Mouse (Mus musculus) MEL (cell line): ENCODE measurements around the gene Ccn6. TPM values are rescaled to one million over a fixed set of nuclear protein-coding genes. Genes with fewer than 3 reads are reported as not detected.

Experiments
- DNase-seq: peaks from one replicate; pipeline ENCODE4 v3.0.0; 2011; ENCODE audit warnings: low read depth, low spot score
- H3K27ac ChIP-seq: 2 replicates; pipeline ENCODE4 v1.5.1; 2012; ENCODE audit warnings: low read depth, mild to moderate bottlenecking, control low read depth, low read length, moderate library complexity; ENCODE audit not compliant: control insufficient read depth
- H3K27me3 ChIP-seq, 2 experiments: fragments of 150-350 bp in 1 of 2; sonication (generic) in 1 of 2; 2 replicates each; pipeline ENCODE4 v1.6.1; 2012; ENCODE audit warnings: low read length in 2 of 2, mild to moderate bottlenecking in 2 of 2, improper control_type of control experiment in 1 of 2, moderate library complexity in 1 of 2; ENCODE audit not compliant: insufficient read depth in 2 of 2, control insufficient read depth in 1 of 2
- H3K36me3 ChIP-seq, 2 experiments: 2 replicates each; pipeline ENCODE4 v1.6.1; 2012 to 2014; ENCODE audit warnings: low read length in 2 of 2, improper control_type of control experiment in 1 of 2, inconsistent platforms in 1 of 2, mild to moderate bottlenecking in 1 of 2; ENCODE audit not compliant: insufficient read depth in 2 of 2, control insufficient read depth in 1 of 2
- H3K4me1 ChIP-seq, 2 experiments: fragments of 150-350 bp in 1 of 2; sonication (generic) in 1 of 2; 2 replicates each; pipeline ENCODE4 v1.6.1; 2012; ENCODE audit warnings: low read length in 2 of 2, improper control_type of control experiment in 1 of 2, mild to moderate bottlenecking in 1 of 2; ENCODE audit not compliant: insufficient read depth in 2 of 2, control insufficient read depth in 1 of 2
- H3K4me3 ChIP-seq, 2 experiments: fragments of 150-350 bp in 1 of 2; sonication (generic) in 1 of 2; 2 replicates each; pipeline ENCODE4 v1.5.1; 2012; ENCODE audit warnings: low read depth in 2 of 2, low read length in 2 of 2, mild to moderate bottlenecking in 2 of 2, moderate library complexity in 2 of 2, control low read depth in 1 of 2, improper control_type of control experiment in 1 of 2; ENCODE audit not compliant: control insufficient read depth in 1 of 2, insufficient read depth in 1 of 2
- H3K79me2 ChIP-seq: 2 replicates; pipeline ENCODE4 v1.6.1; 2012; ENCODE audit warnings: mild to moderate bottlenecking, low read length, moderate library complexity; ENCODE audit not compliant: control insufficient read depth, poor library complexity, insufficient read depth
- H3K9ac ChIP-seq: 2 replicates; pipeline ENCODE4 v1.6.1; 2012; ENCODE audit warnings: low read depth, mild to moderate bottlenecking, control low read depth, low read length, moderate library complexity; ENCODE audit not compliant: control insufficient read depth, poor library complexity, severe bottlenecking
- H3K9me3 ChIP-seq: fragments of 150-350 bp; sonication (generic); replicated peaks from 2 replicates; pipeline ENCODE4 v1.6.1; 2012; ENCODE audit warnings: mild to moderate bottlenecking, low read length, improper control_type of control experiment, moderate library complexity; ENCODE audit not compliant: insufficient read depth
- BHLHE40 ChIP-seq: IDR thresholded peaks from 2 replicates; pipeline ENCODE4 v1.6.1; 2012; ENCODE audit warnings: low read depth, mild to moderate bottlenecking, inconsistent platforms, low read length, improper control_type of control experiment, borderline replicate concordance
- CHD2 ChIP-seq: IDR thresholded peaks from 2 replicates; pipeline ENCODE4 v1.6.1; 2011; ENCODE audit warnings: low read length, improper control_type of control experiment
- CTCF ChIP-seq, 3 experiments: IDR thresholded peaks in 2 of 3; conservative IDR thresholded peaks in 1 of 3; 2 replicates each; pipeline ENCODE4 v1.5.1; 2011 to 2012; ENCODE audit warnings: low read length in 3 of 3, low read depth in 2 of 3, mild to moderate bottlenecking in 2 of 3, improper control_type of control experiment in 1 of 3, inconsistent platforms in 1 of 3, mixed read lengths in 1 of 3, moderate library complexity in 1 of 3; ENCODE audit not compliant: control insufficient read depth in 1 of 3, insufficient read depth in 1 of 3, poor library complexity in 1 of 3, severe bottlenecking in 1 of 3
- E2F4 ChIP-seq: IDR thresholded peaks from 2 replicates; pipeline ENCODE4 v1.6.1; 2011; ENCODE audit warnings: low read depth, low read length, improper control_type of control experiment, borderline replicate concordance
- GATA1 ChIP-seq: IDR thresholded peaks from 2 replicates; pipeline ENCODE4 v1.6.1; 2011; ENCODE audit warnings: low read depth, low read length, improper control_type of control experiment
- KAT2A ChIP-seq: conservative IDR thresholded peaks from 2 replicates; pipeline ENCODE4 v1.6.1; 2012; ENCODE audit warnings: low read depth, low read length, improper control_type of control experiment, inconsistent platforms
- MAX ChIP-seq: IDR thresholded peaks from 2 replicates; pipeline ENCODE4 v1.6.1; 2011; ENCODE audit warnings: low read length, improper control_type of control experiment
- MAZ ChIP-seq: IDR thresholded peaks from 2 replicates; pipeline ENCODE4 v1.6.1; 2012; ENCODE audit warnings: low read depth, mild to moderate bottlenecking, inconsistent platforms, low read length, improper control_type of control experiment
- MXI1 ChIP-seq: IDR thresholded peaks from 2 replicates; pipeline ENCODE4 v1.6.1; 2011; ENCODE audit warnings: mild to moderate bottlenecking, low read depth, low read length, improper control_type of control experiment
- MYC ChIP-seq: IDR thresholded peaks from 2 replicates; pipeline ENCODE4 v1.6.1; 2011; ENCODE audit warnings: low read depth, mild to moderate bottlenecking, low read length, improper control_type of control experiment, moderate library complexity
- NRF1 ChIP-seq: IDR thresholded peaks from 2 replicates; pipeline ENCODE4 v1.6.1; 2014; ENCODE audit warnings: low read depth, mild to moderate bottlenecking, inconsistent platforms, low read length, improper control_type of control experiment, moderate library complexity; ENCODE audit not compliant: poor library complexity, insufficient read depth, severe bottlenecking
- POLR2A ChIP-seq, 2 experiments: IDR thresholded peaks; 2 replicates each; pipeline ENCODE4 v1.6.1; 2011 to 2012; ENCODE audit warnings: low read length in 2 of 2, mild to moderate bottlenecking in 2 of 2, control low read depth in 1 of 2, improper control_type of control experiment in 1 of 2, low read depth in 1 of 2, moderate library complexity in 1 of 2; ENCODE audit not compliant: control insufficient read depth in 1 of 2, insufficient read depth in 1 of 2, poor library complexity in 1 of 2
- POLR2AphosphoS2 ChIP-seq: IDR thresholded peaks from 2 replicates; pipeline ENCODE4 v1.6.1; 2011; ENCODE audit warnings: low read length, improper control_type of control experiment
- RAD21 ChIP-seq: IDR thresholded peaks from 2 replicates; pipeline ENCODE4 v1.6.1; 2011; ENCODE audit warnings: mild to moderate bottlenecking, low read depth, low read length, improper control_type of control experiment
- RCOR1 ChIP-seq: IDR thresholded peaks from 2 replicates; pipeline ENCODE4 v1.6.1; 2012; ENCODE audit warnings: low read depth, mild to moderate bottlenecking, inconsistent platforms, low read length, improper control_type of control experiment
- SIN3A ChIP-seq: IDR thresholded peaks from 2 replicates; pipeline ENCODE4 v1.6.1; 2012; ENCODE audit warnings: low read length, improper control_type of control experiment, inconsistent platforms
- SMC3 ChIP-seq: IDR thresholded peaks from 2 replicates; pipeline ENCODE4 v1.6.1; 2011; ENCODE audit warnings: low read depth, low read length, improper control_type of control experiment
- TAL1 ChIP-seq: IDR thresholded peaks from 2 replicates; pipeline ENCODE4 v1.6.1; 2012; ENCODE audit warnings: mild to moderate bottlenecking, inconsistent platforms, low read length, moderate library complexity, mixed read lengths
- USF1 ChIP-seq: IDR thresholded peaks from 2 replicates; pipeline ENCODE4 v1.6.1; 2014; ENCODE audit warnings: low read depth, mild to moderate bottlenecking, inconsistent platforms, low read length, improper control_type of control experiment, moderate library complexity
- ZC3H11A ChIP-seq: IDR thresholded peaks from 2 replicates; pipeline ENCODE4 v1.6.1; 2012; ENCODE audit warnings: low read depth, mild to moderate bottlenecking, inconsistent platforms, low read length, improper control_type of control experiment
- ZKSCAN1 ChIP-seq: IDR thresholded peaks from 2 replicates; pipeline ENCODE4 v1.6.1; 2012; ENCODE audit warnings: low read depth, mild to moderate bottlenecking, inconsistent platforms, low read length, improper control_type of control experiment, moderate library complexity
- ZNF384 ChIP-seq: IDR thresholded peaks from 2 replicates; pipeline ENCODE4 v1.6.1; 2012; ENCODE audit warnings: low read depth, mild to moderate bottlenecking, inconsistent platforms, low read length, improper control_type of control experiment
- polyA plus RNA-seq, 2 experiments: library from polyadenylated mRNA; stranded (reverse) in 1 of 2; unstranded in 1 of 2; fragments of >175 nt in 1 of 2; fragments of >200 nt in 1 of 2; gene quantifications; 2 replicates each; pipeline versions ENCODE4 v1.2.1 to v1.2.4; 2012; ENCODE audit warnings: low replicate concordance in 2 of 2, low read depth in 1 of 2; ENCODE audit not compliant: insufficient read length in 2 of 2, insufficient read depth in 1 of 2, missing spikeins in 1 of 2
- total RNA-seq: library from RNA; depleted of rRNA; stranded (reverse); fragments of 300-350 nt; gene quantifications from 2 replicates; pipeline ENCODE4 v1.2.3, GENCODE M21; 2012

Ccn6 gene
- total and polyA plus RNA-seq, 3 experiments: 0.43 TPM; not detected in 2

GRCm38 (mm10) chr10:39170706-39171105 is 7.1 kb upstream of the Ccn6 start:
- H3K9ac ChIP-seq: no peak overlapping the region
- H3K27ac ChIP-seq: no peak overlapping the region
- peak overlapping the region in 1 of 2 experiments; percentile 31; a peak in 2 of 4 replicates for H3K4me3 ChIP-seq
- H3K27me3 ChIP-seq: no peaks in the 10 kb centered on the region
- no peaks in the 10 kb centered on the region for H3K9me3 ChIP-seq
- H3K79me2 ChIP-seq: no peaks in the 10 kb centered on the region
- DNase-seq: no peak
- H3K4me1 ChIP-seq: peaks cover 0 to 4% of the 10 kb centered on the region in 2 experiments; a peak in 1 of 4 replicates
- H3K36me3 ChIP-seq: no peaks in the 10 kb centered on the region
- no peak for TF ChIP-seq E2F4
- no peak for TF ChIP-seq MAX
- no peak for TF ChIP-seq BHLHE40
- no peak for TF ChIP-seq KAT2A
- TF ChIP-seq, all 39 proteins: peak for 0

GRCm38 (mm10) chr10:39170181-39170580 is 6.6 kb upstream of the Ccn6 start:
- no peaks in the 10 kb centered on the region for H3K9me3 ChIP-seq
- no peaks in the 10 kb centered on the region for H3K27me3 ChIP-seq
- H3K4me1 ChIP-seq: peaks cover 0 to 4% of the 10 kb centered on the region in 2 experiments; a peak in 1 of 4 replicates
- no peak overlapping the region for H3K9ac ChIP-seq
- no peak for TF ChIP-seq TAL1
- TF ChIP-seq RAD21: peak; percentile 39
- TF ChIP-seq ZC3H11A: no peak; the same call in 1 of the 2 replicates
- TF ChIP-seq MXI1: no peak
- peak; percentile 59 to 79 (median 69) for TF ChIP-seq CTCF (IDR thresholded peaks at IDR 0.05 in 2 of 3, conservative IDR thresholded peaks at IDR 0.05 in 1 of 3; ENCODE audit: control insufficient read depth in 1 of 3, insufficient read depth in 1 of 3, low read depth in 2 of 3, low read length in 3 of 3, poor library complexity in 1 of 3, severe bottlenecking in 1 of 3)
- TF ChIP-seq USF1: no peak
- TF ChIP-seq ZNF384: no peak
- TF ChIP-seq MAZ: no peak
- no peak for TF ChIP-seq NRF1
- no peak for TF ChIP-seq RCOR1
- no peak for TF ChIP-seq MAX
- no peak for TF ChIP-seq SIN3A
- peak; percentile 39 for TF ChIP-seq SMC3
- TF ChIP-seq BHLHE40: no peak
- DNase-seq: peak; percentile 58
- no peaks in the 10 kb centered on the region for H3K36me3 ChIP-seq
- H3K79me2 ChIP-seq: no peaks in the 10 kb centered on the region
- no peak overlapping the region for H3K27ac ChIP-seq
- no peak overlapping the region for H3K4me3 ChIP-seq

GRCm38 (mm10) chr10:39169642-39170041 is 6.0 kb upstream of the Ccn6 start:
- no peaks in the 10 kb centered on the region for H3K9me3 ChIP-seq

More at GRCm38 (mm10) chr10:39169642-39170041, 6.0 kb upstream of the Ccn6 start:
- H3K27ac ChIP-seq: no peak overlapping the region
- no peak for TF ChIP-seq USF1
- TF ChIP-seq ZKSCAN1: no peak
- no peak for TF ChIP-seq POLR2AphosphoS2
- TF ChIP-seq GATA1: no peak
- no peak for TF ChIP-seq CHD2
- TF ChIP-seq KAT2A: no peak
- TF ChIP-seq POLR2A (IDR thresholded peaks at IDR 0.05; ENCODE audit: control insufficient read depth in 1 of 2, insufficient read depth in 1 of 2, low read depth in 1 of 2, low read length in 2 of 2, poor library complexity in 1 of 2): no peak
- no peak for TF ChIP-seq MYC
- TF ChIP-seq SIN3A: no peak
- TF ChIP-seq, all 39 proteins: peak for 0
- Histone ChIP-seq H3K9ac (no peak overlapping the region), H3K79me2 (no peaks in the 10 kb centered on the region), H3K4me1 (peaks cover 0 to 4% of the 10 kb centered on the region in 2 experiments; a peak in 1 of 4 replicates), H3K27me3 (no peaks in the 10 kb centered on the region), H3K4me3 (no peak overlapping the region), H3K36me3 (no peaks in the 10 kb centered on the region)
- DNase-seq: no peak
